Mouse (Mus musculus): Measurements from ENCODE around the gene Acad9. TPM values are rescaled to one million over a fixed set of nuclear protein-coding genes. Genes with fewer than 3 reads are reported as not detected.

Gene Acad9
- total and polyA plus RNA-seq, 3 experiments = 61.7 to 86.4 (median 77.8) TPM

DNA sequence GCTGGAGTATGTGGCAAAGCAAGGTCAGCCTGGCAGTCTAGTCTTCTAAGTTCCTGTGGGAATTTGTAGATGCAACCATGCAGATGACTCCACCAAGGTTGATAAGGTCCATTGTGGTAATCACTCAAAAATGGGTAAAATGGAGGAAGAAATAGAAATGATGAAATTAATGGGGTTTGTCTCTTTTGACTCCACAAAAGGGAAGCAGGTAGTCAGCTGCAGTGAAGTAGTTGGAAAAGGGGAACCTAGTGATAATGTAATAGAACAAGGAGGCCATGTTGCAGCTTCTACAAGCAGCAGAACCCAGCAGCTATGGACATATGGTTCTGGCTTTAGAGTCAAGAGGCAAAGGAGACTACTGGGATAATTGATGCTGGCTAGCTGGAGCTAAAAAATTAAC is 70.4 kb downstream of the Acad9 start:
- Histone ChIP-seq H3K4me2 (ENCODE audit: insufficient read depth, low read depth, poor library complexity, severe bottlenecking) (no peak overlapping the region), H3K9me3 (replicated peaks; ENCODE audit: low read length) (peaks cover 2% of the 10 kb centered on the region), H3K4me1 (ENCODE audit: control insufficient read depth in 1 of 2, insufficient read depth in 2 of 2) (no peaks in the 10 kb centered on the region), H3K36me3 (replicated peaks in 1 of 2; ENCODE audit: control insufficient read depth in 1 of 2, insufficient read depth in 1 of 2, low read length in 1 of 2) (no peaks in the 10 kb centered on the region), H3K9ac (ENCODE audit: insufficient read depth, low read depth) (no peak overlapping the region), H3K79me2 (replicated peaks; ENCODE audit: control insufficient read depth, extremely low read depth, insufficient read depth, poor library complexity, severe bottlenecking) (no peaks in the 10 kb centered on the region), H3K27ac (ENCODE audit: insufficient read depth, low read depth) (no peak overlapping the region), H3K27me3 (replicated peaks) (no peaks in the 10 kb centered on the region), H3K4me3 (replicated peaks in 1 of 3; ENCODE audit: low read depth in 2 of 3, low read length in 2 of 3, poor library complexity in 1 of 3) (no peak overlapping the region)
- in situ Hi-C loops (cut with MboI; ENCODE audit: low pct_ligation_motif_present, low pct_unique_long_range_greater_than_20kb, low sequenced_read_pairs) = loop anchor here (10.0 kb wide), 2 partner anchors 161 to 441 kb away; no protein-coding TSS in a partner anchor
- dilution Hi-C loops (cut with MboI; ENCODE audit: extremely low pct_ligation_motif_present, extremely low pct_unique_long_range_greater_than_20kb, low sequenced_read_pairs) = no loop called here
- TF ChIP-seq USF2 (conservative IDR thresholded peaks at IDR 0.05; ENCODE audit: low read depth, low read length) = no peak
- no peak for TF ChIP-seq TBP (conservative IDR thresholded peaks at IDR 0.05; ENCODE audit: low read depth, low read length)
- TF ChIP-seq TCF12 (IDR thresholded peaks at IDR 0.05; ENCODE audit: low read depth, low read length) = no peak
- TF ChIP-seq SIN3A (IDR thresholded peaks at IDR 0.05; ENCODE audit: low read length) = no peak
- TF ChIP-seq HCFC1 (IDR thresholded peaks at IDR 0.05; ENCODE audit: low read depth, low read length) = no peak
- TF ChIP-seq USF1 (IDR thresholded peaks at IDR 0.05; ENCODE audit: low read depth, low read length) = no peak
- TF ChIP-seq ZKSCAN1 (IDR thresholded peaks at IDR 0.05; ENCODE audit: borderline replicate concordance, low read depth, low read length) = no peak
- no peak for TF ChIP-seq ZC3H11A (IDR thresholded peaks at IDR 0.05; ENCODE audit: low read depth, low read length)
- no peak for TF ChIP-seq RAD21 (IDR thresholded peaks at IDR 0.05; ENCODE audit: low read depth, low read length)
- no peak for DNase-seq (ENCODE audit: extremely low read depth)

DNA sequence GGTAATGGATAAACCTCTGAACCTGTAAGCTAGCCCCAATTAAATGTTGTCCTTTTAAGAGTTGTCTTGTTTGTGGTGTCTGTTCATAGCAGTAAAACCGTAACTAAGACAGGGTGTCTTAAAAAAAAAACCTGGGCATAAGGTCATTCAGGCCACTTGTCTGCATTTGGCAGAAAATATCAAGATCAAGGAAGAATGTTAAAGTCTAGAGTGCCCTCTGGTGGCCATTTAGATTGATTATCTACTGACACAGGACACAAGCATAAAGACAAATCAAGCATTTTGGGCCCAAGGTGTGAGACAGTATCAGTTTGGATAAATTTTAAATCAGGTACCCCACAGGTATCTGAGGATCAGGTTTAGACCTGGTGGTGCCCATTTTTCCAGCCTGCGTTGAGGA is 71.8 kb downstream of the Acad9 start:
- Histone ChIP-seq H3K9me3 (replicated peaks; ENCODE audit: low read length) (peaks cover 2% of the 10 kb centered on the region), H3K9ac (ENCODE audit: insufficient read depth, low read depth) (no peak overlapping the region), H3K36me3 (replicated peaks in 1 of 2; ENCODE audit: control insufficient read depth in 1 of 2, insufficient read depth in 1 of 2, low read length in 1 of 2) (no peaks in the 10 kb centered on the region), H3K27ac (ENCODE audit: insufficient read depth, low read depth) (no peak overlapping the region), H3K4me1 (ENCODE audit: control insufficient read depth in 1 of 2, insufficient read depth in 2 of 2) (no peaks in the 10 kb centered on the region), H3K27me3 (replicated peaks) (no peaks in the 10 kb centered on the region), H3K79me2 (replicated peaks; ENCODE audit: control insufficient read depth, extremely low read depth, insufficient read depth, poor library complexity, severe bottlenecking) (no peaks in the 10 kb centered on the region), H3K4me3 (replicated peaks in 1 of 3; ENCODE audit: low read depth in 2 of 3, low read length in 2 of 3, poor library complexity in 1 of 3) (no peak overlapping the region), H3K4me2 (ENCODE audit: insufficient read depth, low read depth, poor library complexity, severe bottlenecking) (no peak overlapping the region)
- dilution Hi-C loops (cut with MboI; ENCODE audit: extremely low pct_ligation_motif_present, extremely low pct_unique_long_range_greater_than_20kb, low sequenced_read_pairs) (no loop called here), in situ Hi-C loops (cut with MboI; ENCODE audit: low pct_ligation_motif_present, low pct_unique_long_range_greater_than_20kb, low sequenced_read_pairs) (loop anchor here (10.0 kb wide), 2 partner anchors 163 to 443 kb away; no protein-coding TSS in a partner anchor)
- DNase-seq (ENCODE audit: extremely low read depth) = peak; percentile 79
- TF ChIP-seq MEF2A (IDR thresholded peaks at IDR 0.05; ENCODE audit: borderline replicate concordance, low read depth, low read length) (no peak), MXI1 (IDR thresholded peaks at IDR 0.05; ENCODE audit: low read depth, low read length) (no peak), RAD21 (IDR thresholded peaks at IDR 0.05; ENCODE audit: low read depth, low read length) (peak; percentile 84), BHLHE40 (IDR thresholded peaks at IDR 0.05; ENCODE audit: low read depth, low read length) (no peak), UBTF (IDR thresholded peaks at IDR 0.05; ENCODE audit: low read depth, low read length) (no peak), ZMIZ1 (IDR thresholded peaks at IDR 0.05; ENCODE audit: low read depth, low read length) (no peak), GABPA (IDR thresholded peaks at IDR 0.05; ENCODE audit: insufficient replicate concordance, low read depth, low read length) (no peak), CHD2 (IDR thresholded peaks at IDR 0.05; ENCODE audit: low read length) (no peak), ZNF384 (IDR thresholded peaks at IDR 0.05; ENCODE audit: low read depth, low read length) (peak; percentile 70), TCF12 (IDR thresholded peaks at IDR 0.05; ENCODE audit: low read depth, low read length) (no peak), ELF1 (IDR thresholded peaks at IDR 0.05; ENCODE audit: low read depth, low read length) (no peak), USF1 (IDR thresholded peaks at IDR 0.05; ENCODE audit: low read depth, low read length) (no peak), E2F4 (IDR thresholded peaks at IDR 0.05; ENCODE audit: insufficient replicate concordance, low read depth, low read length) (no peak), JUN (IDR thresholded peaks at IDR 0.05; ENCODE audit: insufficient read depth, low read depth, low read length) (no peak), CTCF (conservative IDR thresholded peaks at IDR 0.05 in 1 of 2, IDR thresholded peaks at IDR 0.05 in 1 of 2; ENCODE audit: low read depth in 2 of 2, low read length in 2 of 2) (peak; percentile 16 to 82; a peak in 2 of 4 replicates), EP300 (IDR thresholded peaks at IDR 0.05; ENCODE audit: low read length) (no peak), ETS1 (conservative IDR thresholded peaks at IDR 0.05; ENCODE audit: low read depth, low read length) (no peak), IRF4 (IDR thresholded peaks at IDR 0.05; ENCODE audit: low read depth, low read length) (no peak), POLR2A (IDR thresholded peaks at IDR 0.05; ENCODE audit: low read depth, low read length) (no peak), TBP (conservative IDR thresholded peaks at IDR 0.05; ENCODE audit: low read depth, low read length) (no peak), PAX5 (IDR thresholded peaks at IDR 0.05; ENCODE audit: low read length) (no peak), NELFE (IDR thresholded peaks at IDR 0.05; ENCODE audit: low read depth, low read length) (no peak), NRF1 (IDR thresholded peaks at IDR 0.05; ENCODE audit: low read depth, low read length) (no peak), MAFK (IDR thresholded peaks at IDR 0.05; ENCODE audit: insufficient replicate concordance, low read length) (no peak), SMC3 (IDR thresholded peaks at IDR 0.05; ENCODE audit: low read depth, low read length) (peak; percentile 79), POLR2AphosphoS2 (IDR thresholded peaks at IDR 0.05; ENCODE audit: low read depth, low read length) (no peak)
